Mouse (Mus musculus): ENCODE results near the gene Naaladl2.

DNA sequence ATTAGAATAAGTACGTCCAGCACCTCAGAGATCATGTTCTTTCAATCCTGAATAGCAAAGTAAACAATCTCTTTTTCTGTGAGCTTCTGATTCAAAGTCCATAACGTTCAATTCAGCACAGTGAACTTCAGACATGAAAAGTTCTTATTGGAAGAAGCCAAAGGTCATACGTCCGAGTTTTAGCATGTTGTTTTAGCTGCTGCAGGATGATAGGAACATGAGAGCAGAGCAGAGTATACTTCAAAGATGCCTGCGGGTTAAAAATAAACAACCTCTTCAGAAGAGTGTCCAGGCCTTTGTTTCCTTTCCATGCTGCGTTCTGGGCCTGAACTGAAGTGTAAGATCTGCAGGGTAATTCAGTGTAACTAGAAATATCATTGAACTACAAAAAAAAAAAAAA is 222.7 kb downstream of the Naaladl2 start:
- no peak for TF ChIP-seq CTCF (IDR thresholded peaks at IDR 0.05; ENCODE audit: low read depth, low read length)
- no peak for TF ChIP-seq GATA1 (IDR thresholded peaks at IDR 0.05; ENCODE audit: borderline replicate concordance, low read length)
- no peak for TF ChIP-seq POLR2AphosphoS5 (IDR thresholded peaks at IDR 0.05; ENCODE audit: insufficient replicate concordance, low read depth, low read length)
- TF ChIP-seq TAL1 (conservative IDR thresholded peaks at IDR 0.05; ENCODE audit: low read depth, low read length) = no peak
- TF ChIP-seq GATA2 (IDR thresholded peaks at IDR 0.05; ENCODE audit: borderline replicate concordance, low read depth, low read length) = no peak

Measured in G1E (cell line).